Mouse (Mus musculus) kidney, adult 18-20 months (tissue): ENCODE measurements at regions not wholly inside any gene's neighbourhood (a gene's known extent, or its start where the extent isn't known, plus 50 kb on each side); places are given as distances from the start of the nearest gene placed in this dataset.

Experiments used
- DNase-seq: peaks from one replicate; pipeline ENCODE4 v3.0.0; 2021

- DNase-seq = peak; percentile 29
Measured at GRCm38 (mm10) chr6:140368354-140369069, 55.3 kb upstream of the Plekha5 start.

- DNase-seq = no peak
Measured at GRCm38 (mm10) chr6:140367303-140367702, 56.6 kb upstream of the Plekha5 start.

GRCm38 (mm10) chr6:140366791-140367190 lies 57.1 kb upstream of the Plekha5 start:
- DNase-seq = no peak

GRCm38 (mm10) chr6:140360996-140361395 lies 62.9 kb upstream of the Plekha5 start:
- no peak for DNase-seq

- DNase-seq = no peak
Measured at GRCm38 (mm10) chr6:140357901-140358300, 66.0 kb upstream of the Plekha5 start.

DNA sequence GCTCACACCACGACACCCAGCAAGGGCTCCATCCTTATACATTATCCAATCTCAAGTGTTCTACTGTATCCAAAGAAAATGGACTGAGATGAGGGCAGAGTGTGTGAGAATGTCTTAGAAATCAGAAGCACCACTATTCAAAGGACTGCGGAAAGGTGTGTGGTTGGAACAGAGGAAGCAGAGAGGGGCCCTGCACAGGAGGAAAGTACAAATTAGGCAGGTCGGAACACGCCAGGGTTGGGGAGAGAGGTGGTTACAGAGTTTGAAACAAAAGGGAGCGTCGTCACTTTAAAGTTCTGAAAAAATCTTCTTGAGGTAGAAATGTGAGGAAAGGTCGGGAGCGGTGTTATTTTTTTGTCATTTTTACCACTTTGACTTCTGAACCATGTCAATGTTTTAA lies 66.6 kb upstream of the Plekha5 start:
- DNase-seq = no peak

GRCm38 (mm10) chr6:140354082-140354481 lies 69.8 kb upstream of the Plekha5 start:
- DNase-seq = no peak

DNA sequence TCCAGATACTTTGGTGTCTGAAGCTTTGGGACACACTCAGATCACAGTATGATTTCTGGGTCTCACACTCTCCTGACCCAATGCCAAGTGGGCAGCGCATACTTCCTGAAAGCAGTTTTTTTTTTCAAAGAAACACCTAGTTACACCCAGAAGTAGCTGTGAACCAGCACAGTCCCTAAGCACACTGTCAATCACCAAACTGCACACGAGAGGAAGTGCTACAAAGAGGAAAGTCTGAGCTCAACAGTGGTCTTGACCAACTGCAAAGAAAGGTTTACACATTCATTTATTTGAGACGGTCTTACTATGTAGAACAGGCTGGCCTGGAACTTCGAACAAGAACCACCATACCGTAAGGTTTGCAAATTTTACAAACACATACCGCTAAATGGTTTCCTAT lies 70.2 kb upstream of the Plekha5 start:
- DNase-seq = no peak

DNA sequence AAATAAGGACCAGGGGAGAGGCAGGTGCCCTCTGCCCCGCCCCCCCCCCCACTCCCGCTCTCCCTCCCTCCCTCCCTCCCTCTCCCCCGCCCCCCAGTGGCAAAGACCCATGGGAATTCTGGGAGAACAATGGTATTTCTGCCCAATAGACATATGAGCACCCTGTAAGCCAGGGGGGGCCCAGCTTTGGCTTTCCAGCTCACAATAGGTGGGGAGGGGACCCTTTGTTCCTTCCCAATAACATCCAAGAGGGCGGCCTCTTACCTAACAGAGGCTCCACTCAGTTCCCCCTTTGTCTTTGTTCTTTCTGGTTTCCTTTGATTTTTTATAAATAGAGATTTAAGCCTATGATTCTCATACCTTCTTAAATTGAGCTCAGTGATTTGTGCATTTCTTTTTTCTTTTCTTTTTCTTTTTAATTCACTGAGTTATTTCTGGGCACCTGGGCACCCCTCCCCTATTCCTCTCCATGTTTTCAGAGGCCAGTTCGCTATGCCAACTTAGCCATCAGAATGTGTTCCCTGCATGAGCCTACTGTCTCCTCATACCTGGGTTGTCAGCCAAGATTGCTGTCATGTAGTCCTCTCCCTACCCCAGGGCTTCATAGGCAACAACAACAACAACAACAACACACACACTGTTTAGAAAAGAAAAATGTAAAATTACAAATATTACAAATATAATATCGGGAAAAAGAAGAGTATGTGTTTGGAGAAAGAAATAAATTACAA lies 72.3 kb upstream of the Plekha5 start:
- DNase-seq = no peak

- no peak for DNase-seq
Measured at GRCm38 (mm10) chr6:140348578-140348977, 75.3 kb upstream of the Plekha5 start.

GRCm38 (mm10) chr6:140346929-140347328 lies 76.9 kb upstream of the Plekha5 start:
- DNase-seq = no peak

GRCm38 (mm10) chr6:140343638-140344037 lies 80.2 kb upstream of the Plekha5 start:
- DNase-seq = no peak

GRCm38 (mm10) chr6:140342881-140343280 lies 81.0 kb upstream of the Plekha5 start:
- no peak for DNase-seq

GRCm38 (mm10) chr6:140339731-140340130 lies 84.1 kb upstream of the Plekha5 start:
- no peak for DNase-seq

DNA sequence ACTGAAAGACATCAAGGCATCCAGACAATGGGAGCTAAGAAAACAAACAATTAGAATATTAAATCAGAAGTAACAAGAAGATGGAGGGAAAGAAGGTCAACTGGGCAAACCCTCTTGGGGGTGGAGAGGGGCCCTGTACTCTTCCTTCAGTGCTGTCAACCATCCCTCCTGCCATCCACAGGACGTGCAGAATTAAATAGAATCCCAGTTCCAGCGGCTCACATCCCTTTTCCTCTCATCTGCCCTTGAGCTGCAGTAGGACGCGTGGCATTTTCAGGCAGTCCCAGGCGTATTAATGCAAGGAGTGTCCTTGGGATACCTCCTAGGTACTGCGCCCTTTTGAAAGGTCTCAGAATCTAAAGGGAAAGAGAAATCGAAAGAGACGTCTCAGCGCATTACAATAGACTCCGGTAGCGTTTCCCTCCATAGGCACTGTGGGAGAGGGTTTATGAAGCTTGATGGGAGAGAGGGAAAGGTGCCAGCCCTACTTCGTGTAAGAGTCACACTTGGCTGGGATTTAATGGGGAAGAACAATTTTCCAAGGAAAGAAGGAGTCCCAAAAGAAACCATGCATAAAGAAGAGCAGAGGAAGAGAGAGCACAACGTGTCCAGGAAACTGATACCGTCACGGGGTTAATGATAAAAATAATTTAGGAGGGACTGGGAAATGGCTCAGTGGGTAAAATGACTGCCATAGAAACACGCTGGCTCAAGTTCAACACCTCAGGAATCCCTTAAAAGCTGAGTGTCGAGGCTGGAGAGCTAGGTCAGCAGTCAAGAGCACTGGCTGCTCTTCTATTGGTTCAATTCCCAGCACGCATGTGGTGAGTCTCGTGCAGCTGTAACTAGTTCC lies 85.7 kb upstream of the Plekha5 start:
- peak; percentile 35 for DNase-seq

GRCm38 (mm10) chr6:140337083-140337491 lies 86.8 kb upstream of the Plekha5 start:
- DNase-seq = no peak

DNA sequence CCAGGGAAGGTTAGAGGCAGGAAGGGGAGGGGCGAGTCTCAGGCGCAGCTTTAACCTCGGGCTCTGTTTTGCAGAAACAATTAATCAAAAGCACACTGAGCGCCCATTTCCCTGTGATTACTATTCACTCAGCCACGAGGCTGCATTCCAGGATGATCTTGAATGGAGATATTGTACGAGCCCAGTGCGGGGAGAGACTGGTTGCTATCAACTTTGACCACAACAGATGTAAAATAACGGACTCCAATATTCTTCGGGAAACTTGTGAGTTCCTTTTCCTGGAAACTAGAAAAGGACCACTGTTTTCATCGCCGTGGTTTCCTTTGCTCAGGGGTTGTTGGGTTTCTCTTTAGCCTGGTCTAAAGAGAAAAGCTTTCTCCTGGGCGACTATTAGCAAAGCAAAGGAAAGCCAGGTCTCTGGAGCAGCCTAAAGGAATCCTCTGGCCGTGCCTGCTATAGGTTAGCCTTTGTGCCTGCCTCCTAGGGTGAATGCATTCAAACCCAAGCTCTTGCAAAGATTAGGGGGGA lies 87.4 kb upstream of the Plekha5 start:
- no peak for DNase-seq

- DNase-seq = no peak
Measured at GRCm38 (mm10) chr6:140333397-140333796, 90.5 kb upstream of the Plekha5 start.

GRCm38 (mm10) chr6:140308641-140309040 lies 115.2 kb upstream of the Plekha5 start:
- no peak for DNase-seq

GRCm38 (mm10) chr6:140306811-140307558 lies 116.9 kb upstream of the Plekha5 start:
- DNase-seq = no peak

GRCm38 (mm10) chr6:140304105-140304504 lies 119.7 kb upstream of the Plekha5 start:
- no peak for DNase-seq

- peak; percentile 91 for DNase-seq
Measured at GRCm38 (mm10) chr6:140300470-140301145, 123.2 kb upstream of the Plekha5 start.
